Mouse (Mus musculus) intestine, embryonic 14.5 days (tissue): ENCODE data around the gene Dll3. TPM values are rescaled to one million over a fixed set of nuclear protein-coding genes. Genes with fewer than 3 reads are reported as not detected.
A peak's percentile ranks its signal among the peaks of the same experiment; 100 is the strongest.

ENCODE experiments used
- ATAC-seq: fragments of 200-750 bp; cut with Nextera tagmentation; replicated peaks from 2 replicates; pipeline ENCODE4 v1.8.0; 2017; ENCODE audit warnings: low read depth, moderate number of reproducible peaks, moderate TSS enrichment, moderate library complexity; ENCODE audit not compliant: low FRiP score, low TSS enrichment
- DNase-seq: peaks from one replicate; pipeline ENCODE4 v3.0.0-alpha.2; 2018; ENCODE audit warnings: low spot score
- H3K27ac ChIP-seq: fragments of 300-500 bp; sonication (generic); 2 replicates; pipeline ENCODE4 v1.5.1; 2014; ENCODE audit warnings: low read depth, mild to moderate bottlenecking, control low read depth
- H3K27me3 ChIP-seq: fragments of 300-500 bp; sonication (generic); replicated peaks from 2 replicates; pipeline ENCODE4 v1.6.1; 2014; ENCODE audit warnings: low read length, control low read depth; ENCODE audit not compliant: control insufficient read depth, insufficient read depth
- H3K36me3 ChIP-seq: fragments of 300-500 bp; sonication (generic); 2 replicates; pipeline ENCODE4 v1.6.1; 2014; ENCODE audit warnings: low read length, control low read depth; ENCODE audit not compliant: control insufficient read depth, insufficient read depth
- H3K4me1 ChIP-seq: fragments of 300-500 bp; sonication (generic); replicated peaks from 2 replicates; pipeline ENCODE4 v1.6.1; 2014; ENCODE audit warnings: low read length, control low read depth, mixed read lengths; ENCODE audit not compliant: control insufficient read depth, insufficient read depth
- H3K4me2 ChIP-seq: fragments of 300-500 bp; sonication (generic); 2 replicates; pipeline ENCODE4 v1.6.1; 2014; ENCODE audit warnings: low read length
- H3K4me3 ChIP-seq: fragments of 300-500 bp; sonication (generic); 2 replicates; pipeline ENCODE4 v1.5.1; 2014; ENCODE audit warnings: low read depth, low read length, control low read depth, mixed read lengths
- H3K9ac ChIP-seq: fragments of 300-500 bp; sonication (generic); 2 replicates; pipeline ENCODE4 v1.6.1; 2014; ENCODE audit warnings: mild to moderate bottlenecking, low read length
- H3K9me3 ChIP-seq: fragments of 300-500 bp; sonication (generic); 2 replicates; pipeline ENCODE4 v1.6.1; 2016; ENCODE audit warnings: low read length, control low read depth; ENCODE audit not compliant: control insufficient read depth
- WGBS: fragments of 180-500 bp; shearing (Covaris S2); extraction: QIAGEN DNeasy Blood & Tissue Kit; methylation state at CpG from one replicate; pipeline ENCODE4 v1.1.7; 2014; 5-methylcytosine and 5-hydroxymethylcytosine counted together
- polyA plus RNA-seq: library from polyadenylated mRNA; unstranded; fragments of >200 nt; fragmentation: Nextera tagmentation; extraction: Ambion mirVana; gene quantifications from 2 replicates; pipeline ENCODE4 v1.2.1, GENCODE M21; 2014

Dll3 gene
- polyA plus RNA-seq, 1 experiment from 2014 or later = 6.8 TPM

DNA sequence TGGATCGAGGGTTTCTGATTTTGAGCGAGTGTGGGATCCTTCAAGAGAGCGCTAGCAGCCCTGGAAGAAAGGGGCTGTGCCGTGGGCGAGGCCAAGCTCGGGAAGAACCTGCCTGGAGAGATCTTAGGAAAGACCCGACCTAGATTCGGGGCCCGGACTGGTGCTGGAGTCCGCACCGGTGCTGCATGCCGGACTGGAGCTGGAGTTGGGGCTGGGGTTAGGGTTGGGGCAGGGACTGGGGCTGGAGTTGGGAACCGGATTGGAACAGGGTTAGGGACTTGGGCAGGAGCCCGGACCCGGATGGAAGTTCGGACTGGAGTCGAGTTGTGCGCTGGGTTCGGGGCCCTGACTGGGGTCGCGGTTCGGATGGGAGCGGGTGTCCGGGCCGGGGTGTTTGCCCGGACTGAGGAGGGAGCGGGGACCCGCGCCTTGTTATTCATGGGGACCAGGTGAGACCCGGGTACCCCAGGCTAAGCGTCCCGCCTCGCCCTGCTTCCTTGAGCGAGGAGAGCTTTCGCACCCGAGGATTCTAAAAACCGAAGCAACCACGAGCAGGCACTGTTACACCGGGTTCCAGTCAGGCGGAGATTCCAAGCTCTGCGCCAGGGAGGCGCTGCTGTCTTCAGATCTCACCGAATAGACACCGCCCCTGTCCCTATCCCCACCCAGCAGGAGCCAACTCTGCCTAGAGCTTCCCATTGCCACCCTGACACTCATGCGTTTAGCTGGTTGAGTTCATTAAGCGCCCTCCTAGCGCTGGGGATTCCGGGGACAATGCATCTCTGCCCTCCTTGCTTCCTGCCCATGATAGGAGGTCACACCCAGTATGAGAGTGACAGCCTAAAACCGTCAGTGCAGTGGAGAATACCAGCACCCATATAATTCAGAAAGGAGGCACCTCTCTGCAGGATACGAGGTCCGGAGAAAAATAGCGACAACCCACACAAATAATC, 11.1 kb downstream of the Dll3 start, which contains the start of gene Selenov:
TSS of gene Selenov (minus strand) at position 549 of the 953 bp plus-strand sequence.
- H3K27ac ChIP-seq = no peak within 1 kb of the TSS
- peak within 1 kb of the TSS; percentile 51 for H3K4me2 ChIP-seq
- peaks cover 13% of the 10 kb centered on the region for H3K4me1 ChIP-seq
- under 1% methylated on average over 52 of the region's 52 CpGs for WGBS
- no peaks in the 10 kb centered on the region for H3K9me3 ChIP-seq
- peaks cover 74% of the 10 kb centered on the region for H3K27me3 ChIP-seq
- peak within 1 kb of the TSS; percentile 22 for H3K4me3 ChIP-seq
- H3K9ac ChIP-seq = 0 out of 2 replicates have a peak within 1 kb of the TSS, but pooled peaks have one; percentile 13
- ATAC-seq = peak; percentile 49
- DNase-seq = peak; percentile 67
- no peaks in the 10 kb centered on the region for H3K36me3 ChIP-seq

DNA sequence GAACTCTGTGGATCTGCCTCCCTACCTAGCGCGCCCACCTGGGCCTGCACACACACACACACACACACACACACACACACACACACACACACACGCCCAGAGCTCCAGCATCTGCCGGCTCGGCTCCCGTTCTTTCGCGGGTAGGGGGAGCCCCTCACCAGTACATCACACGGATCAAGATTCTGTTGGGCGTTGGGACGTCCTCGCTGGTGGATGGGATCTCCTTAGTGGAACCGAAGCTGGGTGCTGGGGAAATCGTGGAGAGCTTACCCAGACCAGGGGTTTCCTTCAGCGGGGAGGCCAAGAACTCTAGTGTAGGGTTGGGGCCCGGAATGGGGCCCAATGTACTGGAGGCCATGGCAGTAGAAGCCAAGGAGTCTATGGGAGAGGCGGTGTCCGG, 11.9 kb downstream of the Dll3 start:
- Histone ChIP-seq H3K27me3 (peaks cover 67% of the 10 kb centered on the region), H3K4me2 (peak overlapping the region; percentile 51), H3K9me3 (no peaks in the 10 kb centered on the region), H3K9ac (0 out of 2 replicates have a peak overlapping the region, but pooled peaks have one; percentile 13), H3K27ac (no peak overlapping the region), H3K36me3 (no peaks in the 10 kb centered on the region), H3K4me1 (peaks cover 13% of the 10 kb centered on the region), H3K4me3 (peak overlapping the region; percentile 22)
- ATAC-seq (no peak), DNase-seq (peak; percentile 62)
- WGBS = 1% methylated on average over 18 of the region's 18 CpGs

DNA sequence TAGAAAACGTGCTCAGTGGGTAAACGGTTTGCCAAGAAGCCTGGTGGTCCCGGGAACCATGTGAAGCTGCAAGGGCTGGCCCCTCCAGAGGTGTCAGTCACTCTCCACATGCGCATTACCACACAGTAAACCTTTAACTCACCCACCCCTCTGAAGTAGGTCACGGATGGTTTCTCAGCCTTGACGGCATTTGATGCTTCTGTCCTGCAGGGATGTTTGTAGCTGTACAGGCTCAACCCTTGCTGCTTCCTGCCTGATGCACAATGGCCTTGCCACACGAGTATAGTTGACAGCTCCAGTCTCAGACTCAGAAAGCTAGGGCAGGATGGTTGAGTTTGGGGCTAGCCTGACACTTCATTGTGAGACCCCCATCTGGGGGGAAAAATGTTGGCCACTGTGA, 21.4 kb downstream of the Dll3 start:
- Histone ChIP-seq H3K4me3 (no peak overlapping the region), H3K27me3 (no peaks in the 10 kb centered on the region), H3K9me3 (no peaks in the 10 kb centered on the region), H3K9ac (no peak overlapping the region), H3K4me1 (peaks cover 5% of the 10 kb centered on the region), H3K36me3 (no peaks in the 10 kb centered on the region), H3K27ac (no peak overlapping the region), H3K4me2 (no peak overlapping the region)
- DNase-seq = no peak
- WGBS = 81% methylated on average over 7 of the region's 7 CpGs
- no peak for ATAC-seq

DNA sequence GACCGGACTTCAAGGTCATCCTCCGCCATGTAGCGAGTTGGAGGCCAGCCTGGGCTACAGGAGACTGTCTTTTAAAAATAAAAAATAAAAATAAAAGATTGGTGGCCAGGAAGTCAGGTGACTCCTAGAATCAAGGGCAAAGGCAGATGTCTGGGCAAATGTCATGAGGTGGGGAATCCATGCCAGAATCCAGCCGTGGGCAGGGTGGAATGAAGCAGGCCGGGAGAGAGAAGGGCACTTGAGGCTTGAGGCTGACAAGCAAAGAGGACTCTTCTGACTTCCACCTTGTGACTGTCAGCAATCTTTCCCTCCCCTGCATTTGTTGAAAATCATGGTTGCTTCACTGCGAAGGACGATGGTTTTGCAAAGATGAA, 23.8 kb downstream of the Dll3 start:
- Histone ChIP-seq H3K9ac (peak overlapping the region; percentile 66), H3K27me3 (no peaks in the 10 kb centered on the region), H3K4me1 (peaks cover 5% of the 10 kb centered on the region), H3K9me3 (no peaks in the 10 kb centered on the region), H3K27ac (no peak overlapping the region; the same call in 1 of the 2 replicates), H3K4me2 (peak overlapping the region; percentile 80), H3K4me3 (peak overlapping the region; percentile 43), H3K36me3 (no peaks in the 10 kb centered on the region)
- DNase-seq = no peak
- no peak for ATAC-seq
- WGBS = 84% methylated on average over 7 of the region's 7 CpGs

DNA sequence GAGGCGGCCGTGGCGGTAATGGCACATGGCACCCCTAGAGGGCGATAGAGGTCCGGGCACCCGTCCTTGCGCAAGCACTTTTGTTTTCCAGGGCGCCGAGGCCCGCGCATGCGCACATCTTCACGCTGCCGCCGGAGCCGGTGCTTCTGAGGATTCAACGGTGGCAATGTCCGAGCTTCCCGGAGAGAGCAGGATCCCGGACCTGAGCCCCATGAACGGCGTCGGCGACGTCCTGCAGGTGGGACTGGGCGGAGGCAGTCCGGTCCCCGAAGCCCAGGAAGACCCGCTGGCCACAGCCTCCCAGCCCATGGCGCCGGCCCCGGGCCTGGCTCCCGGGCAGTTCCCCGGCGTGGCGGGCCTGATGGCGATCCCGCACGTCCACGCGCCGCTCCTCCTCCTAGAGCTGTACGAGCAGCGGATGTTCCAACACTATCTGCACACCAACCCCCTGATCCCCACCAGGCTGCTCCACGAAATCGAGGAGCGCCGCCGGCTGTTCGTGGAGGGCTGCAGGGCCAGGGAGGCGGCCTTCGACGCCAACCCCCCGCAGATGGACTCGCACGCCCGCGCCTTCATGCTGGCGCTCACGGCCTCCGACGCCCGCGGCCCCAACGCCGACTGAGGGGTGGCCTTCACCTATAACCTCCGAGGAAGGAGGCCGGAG, 24.3 kb downstream of the Dll3 start, which contains the start of gene Eid2b:
TSS of gene Eid2b (plus strand) at position 125 of the 664 bp plus-strand sequence.
- ATAC-seq (peak; percentile 83), DNase-seq (peak; percentile 99)
- no peaks in the 10 kb centered on the region for H3K9me3 ChIP-seq
- peak within 1 kb of the TSS; percentile 64 for H3K27ac ChIP-seq
- H3K4me3 ChIP-seq = peak within 1 kb of the TSS; percentile 43
- H3K4me1 ChIP-seq = peaks cover 5% of the 10 kb centered on the region
- peak within 1 kb of the TSS; percentile 80 for H3K4me2 ChIP-seq
- peak within 1 kb of the TSS; percentile 66 for H3K9ac ChIP-seq
- no peaks in the 10 kb centered on the region for H3K27me3 ChIP-seq
- H3K36me3 ChIP-seq = no peaks in the 10 kb centered on the region; the same call in 1 of the 2 replicates
- 3% methylated on average over 68 of the region's 68 CpGs for WGBS

DNA sequence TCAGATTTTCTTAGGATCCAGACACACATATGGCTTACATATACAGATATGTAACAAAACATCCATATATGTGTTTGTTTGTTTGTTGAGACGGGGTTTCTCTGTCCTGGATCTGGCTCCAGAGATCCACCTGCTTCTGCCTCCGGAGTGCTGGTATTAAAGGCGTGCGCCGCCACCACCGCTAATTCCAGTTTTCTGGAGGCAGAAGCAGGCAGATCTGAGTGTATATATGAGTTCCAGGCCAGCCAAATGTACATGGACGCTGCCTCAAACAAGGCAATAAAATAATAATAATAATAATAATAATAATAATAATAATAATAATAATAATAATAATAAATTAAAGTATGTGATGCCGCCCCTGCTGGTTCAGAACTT, 24.8 kb downstream of the Dll3 start:
- WGBS = 57% methylated on average over 8 of the region's 8 CpGs
- no peak overlapping the region for H3K9ac ChIP-seq
- H3K9me3 ChIP-seq = no peaks in the 10 kb centered on the region
- H3K4me1 ChIP-seq = peaks cover 5% of the 10 kb centered on the region
- ATAC-seq (no peak), DNase-seq (no peak)
- H3K4me2 ChIP-seq = no peak overlapping the region; the same call in 1 of the 2 replicates
- peaks cover 2% of the 10 kb centered on the region for H3K36me3 ChIP-seq
- H3K4me3 ChIP-seq = no peak overlapping the region; the same call in 1 of the 2 replicates
- no peak overlapping the region for H3K27ac ChIP-seq
- no peaks in the 10 kb centered on the region for H3K27me3 ChIP-seq

DNA sequence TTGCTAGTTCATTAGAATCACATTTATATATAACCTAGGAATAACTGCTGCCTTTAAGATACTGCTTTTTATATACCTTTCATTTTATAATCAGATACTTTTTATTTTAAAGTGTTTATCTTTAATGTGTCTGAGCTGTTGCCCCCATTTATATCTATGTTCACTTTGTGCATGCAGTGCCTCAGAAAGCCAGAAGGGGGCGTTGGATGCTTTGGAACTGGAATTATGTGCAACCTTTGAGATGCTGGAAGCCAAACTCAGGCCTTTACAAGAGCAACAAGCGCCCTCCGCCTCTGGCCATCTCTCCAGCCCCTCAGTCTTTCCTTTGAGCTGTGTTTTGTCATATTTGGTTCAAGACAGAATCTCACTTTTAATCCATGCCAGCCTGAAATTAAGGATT, 30.3 kb downstream of the Dll3 start:
- Histone ChIP-seq H3K4me1 (peaks cover 10% of the 10 kb centered on the region), H3K4me2 (no peak overlapping the region), H3K4me3 (no peak overlapping the region), H3K36me3 (peaks cover 12% of the 10 kb centered on the region), H3K27ac (no peak overlapping the region), H3K9me3 (no peaks in the 10 kb centered on the region), H3K27me3 (no peaks in the 10 kb centered on the region), H3K9ac (no peak overlapping the region)
- WGBS = 72% methylated on average over 3 of the region's 3 CpGs
- no peak for ATAC-seq
- DNase-seq = no peak

DNA sequence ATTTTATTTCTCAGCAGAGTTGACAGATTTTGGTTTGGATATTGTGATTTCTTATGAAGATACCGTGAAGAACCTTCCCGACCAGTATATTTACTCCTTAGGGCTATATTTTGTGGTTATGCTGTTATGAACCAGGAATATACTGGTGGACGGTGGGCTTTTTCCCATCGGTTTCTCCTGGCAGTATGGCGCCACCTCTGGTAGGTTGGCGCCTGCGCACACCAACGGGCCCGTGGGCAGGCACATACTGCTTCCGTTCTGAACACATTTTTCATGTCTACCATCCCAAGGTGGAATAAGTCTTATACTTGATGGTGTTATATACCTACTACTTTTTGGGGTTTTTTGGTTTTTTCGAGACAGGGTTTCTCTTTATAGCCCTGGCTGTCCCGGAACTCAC, 32.7 kb downstream of the Dll3 start:
- H3K9ac ChIP-seq = no peak overlapping the region
- peak overlapping the region; percentile 68; the same call in 1 of the 2 replicates for H3K4me2 ChIP-seq
- H3K36me3 ChIP-seq = peaks cover 12% of the 10 kb centered on the region
- no peak overlapping the region for H3K4me3 ChIP-seq
- no peak overlapping the region for H3K27ac ChIP-seq
- H3K4me1 ChIP-seq = peaks cover 10% of the 10 kb centered on the region
- ATAC-seq (no peak), DNase-seq (no peak)
- WGBS = 95% methylated on average over 12 of the region's 12 CpGs
- no peaks in the 10 kb centered on the region for H3K9me3 ChIP-seq
- H3K27me3 ChIP-seq = no peaks in the 10 kb centered on the region
